Comparison of ENCODE assay signal across 8 mouse cellular contexts in the genomic region with DNA sequence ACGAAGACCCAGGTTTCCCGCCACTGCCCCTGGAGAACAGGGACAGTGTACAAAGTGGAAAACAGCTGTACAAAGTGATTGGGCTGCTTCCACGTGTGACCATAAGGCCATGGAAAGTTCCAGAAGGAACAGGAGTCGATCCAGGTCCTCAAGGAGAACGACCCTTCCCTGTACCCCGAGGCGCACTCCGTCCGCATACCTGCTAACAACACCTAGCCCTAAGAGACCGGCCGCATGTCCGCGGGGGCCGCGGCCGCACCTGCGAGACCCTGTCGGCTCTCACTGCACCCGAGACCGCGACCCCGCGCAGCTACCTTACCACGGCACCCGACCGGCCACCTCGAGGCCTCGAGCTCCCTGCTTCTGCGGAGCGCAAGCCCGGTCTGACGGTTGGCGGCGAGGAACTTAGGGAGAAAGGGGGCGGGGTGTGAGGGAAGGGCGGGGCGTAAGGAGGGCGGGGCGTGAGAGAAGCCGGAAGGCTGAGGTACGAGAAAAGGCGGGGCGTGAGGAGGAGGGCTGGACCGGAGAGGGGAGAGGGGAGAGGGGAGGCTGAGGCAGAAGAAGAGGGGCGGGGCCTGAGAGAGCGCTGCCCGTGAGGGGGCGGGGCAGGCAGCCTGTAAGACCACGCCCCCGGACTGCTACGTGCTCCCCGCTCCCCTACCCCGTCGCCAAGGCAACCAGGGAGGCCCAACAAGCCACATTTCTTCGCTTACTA. TPM values are rescaled to one million over a fixed set of nuclear protein-coding genes. Genes with fewer than 3 reads are reported as not detected.
A peak's percentile ranks its signal among the peaks of the same experiment; 100 is the strongest.
DNase-seq lines count a peak whose midpoint lies in the region; ATAC-seq lines count a peak whose summit lies in the region.

Gene Ccdc158 (minus strand): TSS at position 413 of the 715 bp plus-strand sequence.

- no peaks in the 10 kb centered on the region for H3K4me1 ChIP-seq in embryonic facial prominence, embryonic 12.5 days
- H3K4me1 ChIP-seq in limb, embryonic 15.5 days: peaks cover 13% of the 10 kb centered on the region
- H3K4me1 ChIP-seq in midbrain, embryonic 16.5 days (ENCODE audit: control insufficient read depth, insufficient read depth, low read length): peaks cover 12% of the 10 kb centered on the region

- peak within 1 kb of the TSS; percentile 38 for H3K4me3 ChIP-seq in embryonic facial prominence, embryonic 12.5 days
- H3K4me3 ChIP-seq in limb, embryonic 15.5 days: peak within 1 kb of the TSS; percentile 47
- peak within 1 kb of the TSS; percentile 53 for H3K4me3 ChIP-seq in midbrain, embryonic 16.5 days (ENCODE audit: low read depth, low read length)

- 0 out of 2 replicates have a peak within 1 kb of the TSS, but pooled peaks have one; percentile 40 for H3K9ac ChIP-seq in embryonic facial prominence, embryonic 12.5 days
- no peak within 1 kb of the TSS for H3K9ac ChIP-seq in limb, embryonic 15.5 days
- H3K9ac ChIP-seq in midbrain, embryonic 16.5 days (ENCODE audit: low read depth, low read length): peak within 1 kb of the TSS; percentile 58

- WGBS in embryonic facial prominence, embryonic 12.5 days: 14% methylated on average over 54 of the region's 55 CpGs
- 10% methylated on average over 46 of the region's 55 CpGs for WGBS in limb, embryonic 15.5 days
- WGBS in midbrain, embryonic 16.5 days: 15% methylated on average over 39 of the region's 55 CpGs

- ATAC-seq in embryonic facial prominence, embryonic 12.5 days (ENCODE audit: insufficient number of reproducible peaks, insufficient read depth, low FRiP score, low TSS enrichment): peak; percentile 86
- peak; percentile 87 for ATAC-seq in limb, embryonic 15.5 days (ENCODE audit: insufficient number of reproducible peaks, low FRiP score, low TSS enrichment, low read depth)
- ATAC-seq in midbrain, embryonic 16.5 days: peak; percentile 93

- H3K27ac ChIP-seq in embryonic facial prominence, embryonic 12.5 days: no peak within 1 kb of the TSS
- no peak within 1 kb of the TSS for H3K27ac ChIP-seq in limb, embryonic 15.5 days
- no peak within 1 kb of the TSS for H3K27ac ChIP-seq in midbrain, embryonic 16.5 days (ENCODE audit: low read length)

- H3K27me3 ChIP-seq in embryonic facial prominence, embryonic 12.5 days: no peaks in the 10 kb centered on the region
- no peaks in the 10 kb centered on the region for H3K27me3 ChIP-seq in limb, embryonic 15.5 days
- no peaks in the 10 kb centered on the region for H3K27me3 ChIP-seq in midbrain, embryonic 16.5 days (ENCODE audit: control insufficient read depth, insufficient read depth, low read depth, low read length)

- DNase-seq in adrenal gland, postnatal 14 days: peak; percentile 89
- peak; percentile 24 for DNase-seq in heart, adult 9 months (ENCODE audit: low spot score in 2 of 2)
- DNase-seq in kidney, adult 8-10 months: peak; percentile 79 to 84
- DNase-seq in spleen, adult 18-20 months: peak; percentile 55 to 57
- DNase-seq in MN1 (ENCODE audit: low spot score): no peak

- H3K36me3 ChIP-seq in embryonic facial prominence, embryonic 12.5 days: no peaks in the 10 kb centered on the region
- no peaks in the 10 kb centered on the region for H3K36me3 ChIP-seq in limb, embryonic 15.5 days
- no peaks in the 10 kb centered on the region for H3K36me3 ChIP-seq in midbrain, embryonic 16.5 days (ENCODE audit: control insufficient read depth, insufficient read depth, low read length)

- H3K4me2 ChIP-seq in embryonic facial prominence, embryonic 12.5 days (replicated peaks): peak within 1 kb of the TSS; percentile 67
- H3K4me2 ChIP-seq in limb, embryonic 15.5 days: peak within 1 kb of the TSS; percentile 90
- peak within 1 kb of the TSS; percentile 88 for H3K4me2 ChIP-seq in midbrain, embryonic 16.5 days (ENCODE audit: low read length)

- H3K9me3 ChIP-seq in embryonic facial prominence, embryonic 12.5 days: no peaks in the 10 kb centered on the region
- no peaks in the 10 kb centered on the region for H3K9me3 ChIP-seq in limb, embryonic 15.5 days
- H3K9me3 ChIP-seq in midbrain, embryonic 16.5 days (replicated peaks; ENCODE audit: control insufficient read depth, low read length, poor library complexity, severe bottlenecking): no peaks in the 10 kb centered on the region

RNA-seq across cellular contexts. Expression of gene Ccdc158, which starts in this region (rescaled TPM):
- 0.37 and 0.68 TPM in 2 replicates for total RNA-seq in adrenal gland, postnatal 14 days (2021)
- 1.1 and 1.3 TPM in 2 replicates for polyA plus RNA-seq in embryonic facial prominence, embryonic 12.5 days (2016; fragmentation: Nextera tagmentation; extraction: Ambion mirVana)
- 0.42 and 0.99 TPM in 2 replicates for polyA plus RNA-seq in limb, embryonic 15.5 days (2015; fragmentation: Nextera tagmentation; extraction: Ambion mirVana)
- polyA plus RNA-seq in midbrain, embryonic 16.5 days (2015; fragmentation: Nextera tagmentation; extraction: Ambion mirVana): 0.57 and 0.63 TPM in 2 replicates

Comparison
In these comparisons a context has a peak if more than half of its experiments do, and no peak if none do; other contexts are left out.
1. Peak in DNase-seq in adrenal gland, postnatal 14 days; RNA of the gene not detected or under 1 TPM.
2. Peak in ATAC-seq, H3K4me3 ChIP-seq and H3K4me2 ChIP-seq in limb, embryonic 15.5 days; RNA of the gene not detected or under 1 TPM.
3. Peak in ATAC-seq, H3K4me3 ChIP-seq, H3K9ac ChIP-seq and H3K4me2 ChIP-seq in midbrain, embryonic 16.5 days; RNA of the gene not detected or under 1 TPM.